Mouse (Mus musculus) fat pad, adult 2 months (tissue): ENCODE results near the gene Vcl.

ENCODE experiments used
- DNase-seq: peaks from one replicate; pipeline ENCODE4 v3.0.0-alpha.2; 2011; ENCODE audit warnings: low read depth, low spot score; ENCODE audit errors: extremely low read depth

Gene Vcl

DNA sequence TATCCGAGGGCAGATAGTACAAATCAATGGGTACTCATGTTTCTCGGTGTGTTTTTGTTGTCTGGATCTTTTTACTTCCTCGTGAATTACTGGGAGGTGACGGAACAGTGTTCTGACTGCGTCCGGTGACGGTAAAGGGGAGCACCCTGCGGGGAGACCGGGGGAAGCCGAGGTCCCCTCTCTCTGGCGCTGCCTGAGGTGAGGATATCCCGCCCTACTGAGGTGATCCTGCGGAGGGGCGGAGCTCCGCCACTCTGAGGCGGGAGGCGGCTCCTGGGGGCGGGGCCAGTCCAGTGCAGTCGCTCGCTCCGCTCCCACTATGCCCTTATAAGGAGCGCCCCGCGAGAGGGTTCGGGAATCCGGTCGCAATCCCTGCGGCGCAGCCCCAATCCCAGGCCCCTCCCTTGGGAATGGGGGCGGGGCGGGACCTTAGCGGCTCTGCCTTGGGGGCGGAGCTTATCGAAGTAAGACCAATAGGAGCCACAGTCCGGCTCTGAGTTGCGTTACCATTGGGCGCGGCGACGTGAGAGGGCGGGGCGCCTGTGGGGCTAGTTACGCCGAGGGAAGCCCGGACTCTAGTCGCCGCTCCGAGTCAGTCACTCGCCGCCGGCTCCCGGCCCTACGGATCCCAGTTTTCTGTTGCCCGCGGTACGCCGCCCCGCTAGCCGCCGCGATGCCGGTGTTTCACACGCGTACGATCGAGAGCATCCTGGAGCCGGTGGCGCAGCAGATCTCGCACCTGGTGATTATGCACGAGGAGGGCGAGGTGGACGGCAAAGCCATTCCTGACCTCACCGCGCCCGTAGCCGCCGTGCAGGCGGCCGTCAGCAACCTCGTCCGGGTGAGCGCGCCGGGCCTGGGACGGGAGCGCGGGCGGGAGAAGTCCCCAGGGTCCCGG, at the start of gene Vcl:
Gene Vcl, plus strand, starts transcription at position 551 of the 898 bp plus-strand sequence.
- DNase-seq: peak; percentile 78

GRCm38 (mm10) chr14:20884691-20885090, 44.5 kb upstream of the Vcl start:
- no peak for DNase-seq

GRCm38 (mm10) chr14:20885091-20885888, 43.9 kb upstream of the Vcl start:
- no peak for DNase-seq

DNA sequence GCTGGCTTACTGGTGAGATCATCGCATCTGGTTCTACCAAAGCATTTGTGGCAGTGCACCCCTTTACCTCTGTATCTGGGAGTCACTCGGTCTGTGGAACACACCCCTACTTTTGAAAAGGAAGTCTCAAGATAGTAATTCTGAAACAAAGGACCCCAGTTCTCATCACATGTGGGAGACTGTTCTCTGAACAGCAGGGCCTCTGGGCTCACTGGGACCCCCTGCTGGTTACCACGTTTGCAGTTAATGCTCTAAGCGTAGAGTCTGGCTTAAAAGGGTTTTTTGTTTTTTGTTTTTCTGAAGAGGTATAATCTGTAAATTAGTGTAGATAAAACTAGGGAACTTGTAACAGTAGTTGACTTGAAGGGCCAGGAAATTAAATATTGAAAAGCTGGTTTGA, 42.9 kb upstream of the Vcl start:
- DNase-seq: no peak

- DNase-seq: peak; percentile 61
Observed at GRCm38 (mm10) chr14:20887541-20888085, 41.6 kb upstream of the Vcl start.

- DNase-seq: no peak
Observed at GRCm38 (mm10) chr14:20891941-20892402, 37.2 kb upstream of the Vcl start.

- no peak for DNase-seq
Observed at GRCm38 (mm10) chr14:20893815-20894214, 35.4 kb upstream of the Vcl start.

DNA sequence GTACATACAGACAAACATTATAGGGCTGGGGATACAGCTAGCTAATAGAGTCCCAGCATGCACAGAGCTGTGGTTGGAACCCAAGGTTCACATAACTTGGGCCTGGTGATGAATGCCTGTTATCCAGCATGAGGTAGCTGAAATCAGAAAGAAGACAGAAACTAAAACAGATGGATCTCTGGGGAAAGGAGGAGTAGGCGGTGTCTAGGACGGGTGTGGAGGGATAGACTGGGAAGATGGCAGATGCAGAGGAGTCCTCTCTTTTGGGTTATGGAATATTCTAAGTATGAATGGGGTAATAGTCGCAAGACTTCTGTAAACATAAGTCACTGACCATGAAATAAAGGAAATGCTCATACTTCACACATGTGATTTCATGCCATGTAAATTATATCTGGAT, 27.9 kb upstream of the Vcl start:
- DNase-seq: no peak

GRCm38 (mm10) chr14:20903137-20903536, 26.1 kb upstream of the Vcl start:
- DNase-seq: peak; percentile 45

DNA sequence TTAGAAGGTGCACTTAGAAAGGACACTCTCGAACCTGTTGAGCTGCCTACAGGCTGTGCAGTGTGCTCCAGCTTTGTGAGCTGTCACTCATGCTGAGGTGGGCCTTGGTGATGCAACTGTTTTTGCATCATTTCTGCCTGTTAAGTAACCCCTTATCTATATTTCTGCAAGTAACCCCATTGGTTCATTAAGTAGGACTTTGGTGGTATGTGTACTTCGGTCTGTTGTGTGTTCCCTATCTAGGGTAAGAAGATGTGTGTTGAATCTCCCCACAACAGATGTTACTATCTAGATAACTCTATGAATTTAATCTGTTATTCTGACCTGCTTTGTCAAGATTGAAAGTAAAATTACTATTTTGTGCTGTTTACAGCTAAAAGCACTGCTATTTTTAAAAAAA, 17.4 kb upstream of the Vcl start:
- no peak for DNase-seq

GRCm38 (mm10) chr14:20914415-20914814, 14.8 kb upstream of the Vcl start:
- DNase-seq: no peak

- no peak for DNase-seq
Observed at GRCm38 (mm10) chr14:20916625-20917612, 12.3 kb upstream of the Vcl start.

DNA sequence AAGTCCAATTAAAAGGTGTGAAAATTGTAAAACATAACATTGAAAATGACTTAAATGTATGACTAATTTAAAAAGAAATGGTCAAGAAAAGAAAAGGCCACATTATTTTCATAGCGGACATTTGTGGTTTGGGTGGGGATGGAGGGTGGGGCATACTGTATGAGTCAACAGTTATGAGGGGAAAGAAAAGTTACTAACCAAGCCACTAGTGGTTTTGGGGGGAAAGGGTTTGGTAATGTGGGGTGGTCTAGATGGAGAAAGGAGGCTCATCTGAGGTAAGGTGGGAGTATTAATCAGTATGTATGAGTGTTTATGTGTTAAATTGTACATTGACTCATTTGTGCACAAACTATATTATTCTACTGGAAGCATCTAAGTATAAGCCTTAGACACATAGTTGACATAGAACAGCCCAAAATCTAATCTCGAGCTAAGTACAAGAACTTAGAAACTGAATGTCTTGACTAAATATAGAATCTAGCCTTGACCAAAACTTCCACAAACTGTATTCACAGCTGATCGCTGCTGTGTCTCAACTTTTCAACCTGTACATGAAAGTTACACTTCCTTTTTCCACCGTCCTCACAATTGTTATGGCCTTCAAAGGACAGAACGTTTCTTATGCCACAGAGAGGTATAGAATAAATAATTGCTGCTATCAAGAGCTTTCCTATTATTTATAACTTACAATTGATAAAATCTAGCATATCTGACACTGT, 5.0 kb upstream of the Vcl start:
- no peak for DNase-seq

DNA sequence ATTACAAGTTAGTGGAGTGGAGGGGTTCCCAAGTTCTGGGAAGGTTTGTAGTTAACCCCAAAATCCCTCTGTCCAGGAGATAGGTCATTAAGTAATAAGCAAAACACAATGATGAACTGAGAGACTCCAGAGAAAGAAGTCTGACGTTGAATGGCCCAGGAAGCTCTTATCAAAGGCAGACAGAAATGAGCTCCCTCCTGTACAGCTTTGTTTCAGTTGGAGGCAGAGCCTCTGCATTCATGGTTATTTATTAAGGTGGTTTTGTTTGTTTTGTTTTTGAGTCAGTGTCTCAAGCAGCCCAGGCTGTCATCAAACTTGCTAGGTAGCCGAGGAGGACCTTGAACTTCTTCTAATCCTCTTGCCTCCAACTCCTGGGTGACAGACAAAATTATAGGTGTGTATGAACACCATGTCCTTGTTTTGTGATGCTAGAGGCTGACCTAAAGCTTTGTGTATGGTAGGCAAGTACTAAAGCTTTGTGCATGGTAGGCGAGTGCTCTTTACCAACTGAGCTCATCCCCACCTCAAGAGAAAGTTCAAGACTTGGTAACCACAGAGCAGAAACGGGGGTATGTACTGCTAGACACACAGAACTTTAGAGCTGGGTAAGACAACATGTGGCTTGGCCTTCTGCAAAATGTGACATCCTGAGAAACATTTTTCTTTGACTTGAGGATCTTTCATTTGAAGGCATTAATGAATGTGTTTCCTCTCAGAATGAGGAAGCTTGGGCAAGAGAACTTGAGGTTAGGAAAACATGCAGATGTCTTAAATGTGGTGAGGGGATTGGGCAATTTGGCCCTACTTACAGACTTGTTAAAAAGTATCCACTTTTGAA, 1.5 kb upstream of the Vcl start:
- DNase-seq: no peak

- DNase-seq: no peak
Observed at GRCm38 (mm10) chr14:20928308-20928685, 901 bp upstream of the Vcl start.

- DNase-seq: no peak
Observed at GRCm38 (mm10) chr14:20929814-20930434, 726 bp downstream of the Vcl start.

DNA sequence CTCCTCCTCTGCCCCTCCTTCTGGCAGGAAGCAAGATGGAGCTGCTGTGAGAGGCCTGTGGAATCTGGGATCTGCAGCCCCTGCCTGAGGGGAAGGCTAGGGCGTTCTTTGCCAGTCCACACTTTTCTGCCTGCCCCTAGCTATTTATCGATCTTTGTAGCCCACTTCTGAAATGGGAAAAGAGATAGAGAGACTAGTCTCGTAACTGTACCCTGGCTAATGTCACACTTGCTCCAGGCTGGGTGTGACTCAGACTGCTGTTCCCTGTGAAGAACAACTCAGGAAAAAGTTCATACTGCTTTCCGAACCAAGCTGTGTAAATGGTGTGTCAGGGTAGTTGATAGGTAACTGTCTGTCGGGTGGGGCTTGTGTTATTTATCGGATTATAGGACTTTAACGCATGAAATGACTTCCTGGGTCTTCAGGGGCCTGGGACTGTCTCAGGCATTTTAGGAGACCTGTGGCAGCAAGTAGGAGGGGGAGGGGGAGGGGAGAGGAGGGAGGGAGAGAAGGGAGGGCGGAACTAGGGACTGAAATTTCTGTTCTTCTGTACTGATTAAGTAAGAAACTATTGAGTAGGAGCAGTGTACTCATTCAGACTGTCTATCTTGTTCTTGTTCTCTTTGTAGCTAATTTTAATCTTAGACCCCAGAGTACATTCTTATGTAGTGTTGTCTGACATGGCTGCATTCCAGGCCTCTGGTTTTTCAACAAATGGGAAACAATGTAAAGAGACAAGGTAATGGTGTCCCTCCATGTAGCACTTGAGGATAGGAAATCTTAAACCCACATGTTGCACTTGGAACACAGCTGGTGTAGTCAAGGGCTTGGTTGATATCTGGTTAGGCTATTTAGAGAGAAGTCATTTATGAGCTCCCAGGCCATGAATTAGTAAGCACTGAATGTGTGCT, 1.5 kb downstream of the Vcl start:
- DNase-seq: no peak
